Mouse (Mus musculus): Measurements from ENCODE around the gene Gm10135. TPM values are rescaled to one million over a fixed set of nuclear protein-coding genes. Genes with fewer than 3 reads are reported as not detected.
"Not testable (repeated sequence)": the region's sequence is repeated elsewhere in the genome, so short reads cannot be mapped to it uniquely, and the experiment has no call there.

Gene Gm10135
- polyA plus RNA-seq, 2 experiments, result not detected

GRCm38 (mm10) chr5:72939311-72939710 is 35.2 kb downstream of the Gm10135 start:
- 98% methylated on average over 2 of the region's 2 CpGs for WGBS
- TF ChIP-seq POLR2A (IDR thresholded peaks at IDR 0.05; ENCODE audit: borderline replicate concordance, extremely low read depth, insufficient read depth, insufficient read length), result no peak

GRCm38 (mm10) chr5:72938421-72938820 is 36.1 kb downstream of the Gm10135 start:
- 92% methylated on average over 3 of the region's 3 CpGs for WGBS

More at GRCm38 (mm10) chr5:72939311-72939710, 35.2 kb downstream of the Gm10135 start:
- Histone ChIP-seq H3K4me1 (ENCODE audit: control insufficient read depth, insufficient read depth, low read length) (no peaks in the 10 kb centered on the region), H3K9ac (ENCODE audit: low read depth, low read length, severe bottlenecking) (no peak overlapping the region), H3K4me2 (replicated peaks; ENCODE audit: low read depth, low read length, severe bottlenecking) (no peak overlapping the region), H3K27me3 (ENCODE audit: control insufficient read depth, insufficient read depth, low read length) (no peaks in the 10 kb centered on the region), H3K4me3 (replicated peaks; ENCODE audit: low read length) (no peak overlapping the region), H3K27ac (replicated peaks; ENCODE audit: low read depth, low read length) (no peak overlapping the region), H3K9me3 (ENCODE audit: control insufficient read depth, low read length) (no peaks in the 10 kb centered on the region), H3K36me3 (ENCODE audit: control insufficient read depth, insufficient read depth, low read length) (peaks cover 7% of the 10 kb centered on the region; the same call in 1 of the 2 replicates)
- no peak for ATAC-seq (ENCODE audit: low FRiP score, low read depth)
- no peak for DNase-seq (ENCODE audit: low spot score)

GRCm38 (mm10) chr5:72933026-72933675 is 41.4 kb downstream of the Gm10135 start:
- DNase-seq (ENCODE audit: low spot score) (no peak), ATAC-seq (ENCODE audit: low FRiP score, low read depth) (no peak)
- no peak overlapping the region for H3K27ac ChIP-seq (replicated peaks; ENCODE audit: low read depth, low read length)
- no peaks in the 10 kb centered on the region for H3K4me1 ChIP-seq (ENCODE audit: control insufficient read depth, insufficient read depth, low read length)
- whole genome bisulfite sequencing, result 95% methylated on average over 17 of the region's 17 CpGs
- H3K4me3 ChIP-seq (replicated peaks; ENCODE audit: low read length), result no peak overlapping the region
- no peak overlapping the region for H3K4me2 ChIP-seq (replicated peaks; ENCODE audit: low read depth, low read length, severe bottlenecking)
- H3K9ac ChIP-seq (ENCODE audit: low read depth, low read length, severe bottlenecking), result no peak overlapping the region
- peaks cover 6% of the 10 kb centered on the region for H3K36me3 ChIP-seq (ENCODE audit: control insufficient read depth, insufficient read depth, low read length)
- TF ChIP-seq POLR2A (IDR thresholded peaks at IDR 0.05; ENCODE audit: borderline replicate concordance, extremely low read depth, insufficient read depth, insufficient read length), result no peak
- H3K9me3 ChIP-seq (ENCODE audit: control insufficient read depth, low read length), result no peaks in the 10 kb centered on the region
- H3K27me3 ChIP-seq (ENCODE audit: control insufficient read depth, insufficient read depth, low read length), result no peaks in the 10 kb centered on the region

More at GRCm38 (mm10) chr5:72938421-72938820, 36.1 kb downstream of the Gm10135 start:
- H3K9me3 ChIP-seq (ENCODE audit: control insufficient read depth, low read length); ATAC-seq (ENCODE audit: low FRiP score, low read depth); DNase-seq (ENCODE audit: low spot score); H3K4me2 ChIP-seq (replicated peaks; ENCODE audit: low read depth, low read length, severe bottlenecking); H3K4me1 ChIP-seq (ENCODE audit: control insufficient read depth, insufficient read depth, low read length); H3K27ac ChIP-seq (replicated peaks; ENCODE audit: low read depth, low read length); H3K4me3 ChIP-seq (replicated peaks; ENCODE audit: low read length); H3K9ac ChIP-seq (ENCODE audit: low read depth, low read length, severe bottlenecking); H3K36me3 ChIP-seq (ENCODE audit: control insufficient read depth, insufficient read depth, low read length); H3K27me3 ChIP-seq (ENCODE audit: control insufficient read depth, insufficient read depth, low read length): not testable (repeated sequence)

GRCm38 (mm10) chr5:72927074-72927473 is 47.4 kb downstream of the Gm10135 start:
- no peaks in the 10 kb centered on the region for H3K4me1 ChIP-seq (ENCODE audit: control insufficient read depth, insufficient read depth, low read length)
- H3K27ac ChIP-seq (replicated peaks; ENCODE audit: low read depth, low read length), result no peak overlapping the region
- H3K4me2 ChIP-seq (replicated peaks; ENCODE audit: low read depth, low read length, severe bottlenecking), result no peak overlapping the region
- TF ChIP-seq POLR2A (IDR thresholded peaks at IDR 0.05; ENCODE audit: borderline replicate concordance, extremely low read depth, insufficient read depth, insufficient read length), result no peak
- no peaks in the 10 kb centered on the region for H3K27me3 ChIP-seq (ENCODE audit: control insufficient read depth, insufficient read depth, low read length)
- no peak overlapping the region for H3K4me3 ChIP-seq (replicated peaks; ENCODE audit: low read length)
- H3K36me3 ChIP-seq (ENCODE audit: control insufficient read depth, insufficient read depth, low read length), result no peaks in the 10 kb centered on the region
- no peaks in the 10 kb centered on the region for H3K9me3 ChIP-seq (ENCODE audit: control insufficient read depth, low read length)
- no peak overlapping the region for H3K9ac ChIP-seq (ENCODE audit: low read depth, low read length, severe bottlenecking)
- no peak for ATAC-seq (ENCODE audit: low FRiP score, low read depth)
- DNase-seq (ENCODE audit: low spot score), result no peak

- Histone ChIP-seq H3K4me3 (replicated peaks; ENCODE audit: low read length) (no peak overlapping the region), H3K9ac (ENCODE audit: low read depth, low read length, severe bottlenecking) (no peak overlapping the region), H3K27ac (replicated peaks; ENCODE audit: low read depth, low read length) (no peak overlapping the region), H3K9me3 (ENCODE audit: control insufficient read depth, low read length) (no peaks in the 10 kb centered on the region), H3K4me1 (ENCODE audit: control insufficient read depth, insufficient read depth, low read length) (no peaks in the 10 kb centered on the region), H3K36me3 (ENCODE audit: control insufficient read depth, insufficient read depth, low read length) (no peaks in the 10 kb centered on the region), H3K27me3 (ENCODE audit: control insufficient read depth, insufficient read depth, low read length) (no peaks in the 10 kb centered on the region), H3K4me2 (replicated peaks; ENCODE audit: low read depth, low read length, severe bottlenecking) (no peak overlapping the region)
- 93% methylated on average over 3 of the region's 3 CpGs for WGBS
- no peak for ATAC-seq (ENCODE audit: low FRiP score, low read depth)
- no peak for DNase-seq (ENCODE audit: low spot score)
- TF ChIP-seq POLR2A (IDR thresholded peaks at IDR 0.05; ENCODE audit: borderline replicate concordance, extremely low read depth, insufficient read depth, insufficient read length), result no peak
Observed at GRCm38 (mm10) chr5:72922796-72923195, 51.7 kb downstream of the Gm10135 start.

Measured in limb, embryonic 14.5 days (tissue).